Mouse (Mus musculus): ENCODE results near the gene Pdia4.
"Not testable (repeated sequence)": the region's sequence is repeated elsewhere in the genome, so short reads cannot be mapped to it uniquely, and the experiment has no call there.

Gene Pdia4

GRCm38 (mm10) chr6:47811324-47811723 lies 1.9 kb downstream of the Pdia4 start:
- no peak for DNase-seq (ENCODE audit: low spot score in 2 of 2)

GRCm38 (mm10) chr6:47810181-47810580 lies 3.0 kb downstream of the Pdia4 start:
- DNase-seq (ENCODE audit: low spot score in 2 of 2): no peak

GRCm38 (mm10) chr6:47809053-47809452 lies 4.2 kb downstream of the Pdia4 start:
- no peak for DNase-seq (ENCODE audit: low spot score in 2 of 2)

GRCm38 (mm10) chr6:47808545-47808944 lies 4.7 kb downstream of the Pdia4 start:
- DNase-seq (ENCODE audit: low spot score in 2 of 2): no peak

GRCm38 (mm10) chr6:47807419-47807818 lies 5.8 kb downstream of the Pdia4 start:
- no peak for DNase-seq (ENCODE audit: low spot score in 2 of 2)

- DNase-seq (ENCODE audit: low spot score in 2 of 2): no peak
These were observed 7.7 kb downstream of the Pdia4 start for GRCm38 (mm10) chr6:47805520-47805919.

- peak; percentile 58 to 85 for DNase-seq (ENCODE audit: low spot score in 2 of 2)
These were observed 14.2 kb downstream of the Pdia4 start for GRCm38 (mm10) chr6:47799079-47799478.

- DNase-seq (ENCODE audit: low spot score in 2 of 2): peak in 1 of 2 experiments; percentile 32
These were observed 19.0 kb downstream of the Pdia4 start for GRCm38 (mm10) chr6:47794106-47794830.

- no peak for DNase-seq (ENCODE audit: low spot score in 2 of 2)
These were observed 19.9 kb downstream of the Pdia4 start for GRCm38 (mm10) chr6:47793284-47793683.

GRCm38 (mm10) chr6:47792533-47792932 lies 20.7 kb downstream of the Pdia4 start:
- no peak for DNase-seq (ENCODE audit: low spot score in 2 of 2)

GRCm38 (mm10) chr6:47790745-47791144 lies 22.5 kb downstream of the Pdia4 start:
- DNase-seq (ENCODE audit: low spot score in 2 of 2): no peak

- DNase-seq (ENCODE audit: low spot score in 2 of 2): no peak
These were observed 24.4 kb downstream of the Pdia4 start for GRCm38 (mm10) chr6:47788821-47789220.

GRCm38 (mm10) chr6:47787941-47788736 lies 25.1 kb downstream of the Pdia4 start:
- peak; percentile 43 to 46 for DNase-seq (ENCODE audit: low spot score in 2 of 2)

GRCm38 (mm10) chr6:47784707-47785412 lies 28.4 kb downstream of the Pdia4 start:
- DNase-seq (ENCODE audit: low spot score in 2 of 2): no peak

GRCm38 (mm10) chr6:47781091-47781968 lies 31.9 kb downstream of the Pdia4 start:
- DNase-seq (ENCODE audit: low spot score in 2 of 2): peak; percentile 9 to 42

GRCm38 (mm10) chr6:47780576-47781013 lies 32.6 kb downstream of the Pdia4 start:
- no peak for DNase-seq (ENCODE audit: low spot score in 2 of 2)

- DNase-seq (ENCODE audit: low spot score in 2 of 2): peak in 1 of 2 experiments; percentile 11
These were observed 41.5 kb downstream of the Pdia4 start for GRCm38 (mm10) chr6:47771760-47772159.

- DNase-seq (ENCODE audit: low spot score in 2 of 2): peak in 1 of 2 experiments; percentile 2
These were observed 42.1 kb downstream of the Pdia4 start for GRCm38 (mm10) chr6:47771113-47771512.

- DNase-seq (ENCODE audit: low spot score in 2 of 2): peak in 1 of 2 experiments; percentile 3
These were observed 43.4 kb downstream of the Pdia4 start for GRCm38 (mm10) chr6:47769861-47770260.

- DNase-seq (ENCODE audit: low spot score in 2 of 2): not testable (repeated sequence)
These were observed 44.7 kb downstream of the Pdia4 start for GRCm38 (mm10) chr6:47768520-47768919.

GRCm38 (mm10) chr6:47767355-47767754 lies 45.9 kb downstream of the Pdia4 start:
- DNase-seq (ENCODE audit: low spot score in 2 of 2): peak in 1 of 2 experiments; percentile 1

Measured in thymus, postnatal 10 days (tissue).